Mouse (Mus musculus) gastrocnemius, adult 2 months (tissue): ENCODE data around the gene Fah. TPM values are rescaled to one million over a fixed set of nuclear protein-coding genes. Genes with fewer than 3 reads are reported as not detected.

ENCODE experiments used
- DNase-seq: peaks from one replicate; pipeline ENCODE4 v3.0.0; 2022
- H3K27ac ChIP-seq: fragments of 200-600 bp; 2 replicates; pipeline ENCODE4 v1.8.1; 2022; ENCODE audit warnings: mild to moderate bottlenecking
- H3K4me3 ChIP-seq: fragments of 200-600 bp; 2 replicates; pipeline ENCODE4 v1.8.1; 2022; ENCODE audit warnings: mild to moderate bottlenecking, moderate library complexity
- CTCF ChIP-seq: fragments of 200-600 bp; IDR thresholded peaks from 2 replicates; pipeline ENCODE4 v1.8.1; 2022; ENCODE audit warnings: antibody characterized with exemption, mild to moderate bottlenecking, moderate library complexity
- intact Hi-C: fragments of 180-260 bp; cut with DNase I; formaldehyde crosslinking; loops from one replicate; pipeline ENCODE4 v1.15.1; 2025
- total RNA-seq, 2 experiments: library from RNA; stranded (reverse); gene quantifications; 2 replicates each; pipeline ENCODE4 v1.2.3; 2021

Fah gene
- total RNA-seq, 2 experiments from 2014 or later, result 1.6 to 3.0 TPM

DNA sequence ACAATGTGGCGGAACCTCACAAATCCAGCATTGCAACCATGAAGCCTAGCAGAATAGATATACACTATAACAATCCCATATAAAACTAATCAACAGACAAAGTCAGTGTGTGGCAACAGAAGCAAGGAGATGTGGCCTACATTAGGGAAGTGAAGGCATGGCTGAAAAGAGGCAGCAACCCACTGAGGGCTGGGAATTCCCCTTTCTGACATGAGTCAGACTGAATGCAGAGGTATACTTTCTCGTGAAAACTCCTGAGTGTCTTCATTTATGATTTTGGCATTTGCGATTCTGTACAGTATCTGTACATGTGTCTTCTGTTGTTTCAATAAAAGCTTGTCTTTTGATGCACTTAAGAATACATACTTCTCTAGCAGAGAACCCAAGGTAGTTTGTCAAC is 15.2 kb downstream of the Fah start:
- no peak for TF ChIP-seq CTCF
- Histone ChIP-seq H3K27ac (no peak overlapping the region), H3K4me3 (no peak overlapping the region)
- no peak for DNase-seq
- intact Hi-C loops, result loop anchor here (5.0 kb wide), 1 partner anchor 161 kb away; no protein-coding TSS in a partner anchor

DNA sequence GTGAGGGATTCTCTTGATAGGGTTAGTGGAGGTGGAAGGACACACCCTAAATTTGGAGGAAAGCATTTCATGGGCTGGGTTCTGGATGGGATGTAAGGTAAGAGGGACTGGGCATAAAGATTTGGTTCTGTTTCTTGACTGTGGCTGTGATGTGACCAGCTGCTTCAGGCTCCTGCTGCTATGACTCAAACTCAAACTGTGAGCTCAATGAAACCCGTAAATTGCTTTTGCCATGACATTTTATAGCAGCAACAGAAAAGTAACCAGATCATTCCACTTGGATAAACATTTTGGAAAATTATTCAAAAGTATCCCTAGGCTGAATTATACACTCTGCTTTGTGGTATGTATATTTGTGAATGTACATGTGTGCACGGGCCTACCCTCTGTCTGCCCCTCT is 15.9 kb downstream of the Fah start:
- Histone ChIP-seq H3K27ac (no peak overlapping the region), H3K4me3 (no peak overlapping the region)
- no peak for DNase-seq
- intact Hi-C loops, result loop anchor here (5.0 kb wide), 1 partner anchor 162 kb away; no protein-coding TSS in a partner anchor
- TF ChIP-seq CTCF, result no peak

DNA sequence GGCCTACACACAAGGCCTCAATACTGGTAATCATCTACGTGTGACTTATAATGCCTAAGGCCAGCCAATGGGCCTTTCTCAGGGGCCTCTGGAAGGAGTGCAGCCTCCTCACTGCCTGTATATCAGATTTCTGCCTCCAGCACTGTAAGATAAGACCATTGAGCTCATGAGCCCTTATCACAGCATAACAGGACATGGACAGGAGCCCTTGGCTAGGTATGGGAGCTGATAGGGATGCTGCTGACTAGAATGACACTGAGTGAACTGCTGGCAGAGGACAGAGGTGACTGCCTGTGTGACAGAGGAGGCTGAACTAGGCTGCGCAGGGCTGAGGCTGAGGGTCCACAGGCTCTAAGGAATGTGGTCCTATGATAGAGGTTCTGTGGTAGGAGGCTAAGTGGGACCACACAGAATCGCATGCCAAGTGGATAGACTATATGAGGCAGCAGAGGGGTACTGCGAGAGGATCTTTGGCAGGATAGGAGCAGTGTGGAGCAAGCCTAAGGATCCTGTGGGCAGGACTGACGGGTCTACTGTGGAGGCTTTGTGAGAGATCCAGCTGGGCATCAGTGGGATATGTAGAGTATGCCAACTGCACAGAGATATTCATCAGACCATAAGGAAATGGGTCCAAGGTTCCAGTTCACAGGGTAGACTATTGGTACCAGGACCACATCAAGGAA is 19.3 kb downstream of the Fah start:
- no peak overlapping the region for H3K27ac ChIP-seq
- H3K4me3 ChIP-seq, result no peak overlapping the region
- intact Hi-C loops, result no loop called here
- no peak for DNase-seq
- no peak for TF ChIP-seq CTCF

DNA sequence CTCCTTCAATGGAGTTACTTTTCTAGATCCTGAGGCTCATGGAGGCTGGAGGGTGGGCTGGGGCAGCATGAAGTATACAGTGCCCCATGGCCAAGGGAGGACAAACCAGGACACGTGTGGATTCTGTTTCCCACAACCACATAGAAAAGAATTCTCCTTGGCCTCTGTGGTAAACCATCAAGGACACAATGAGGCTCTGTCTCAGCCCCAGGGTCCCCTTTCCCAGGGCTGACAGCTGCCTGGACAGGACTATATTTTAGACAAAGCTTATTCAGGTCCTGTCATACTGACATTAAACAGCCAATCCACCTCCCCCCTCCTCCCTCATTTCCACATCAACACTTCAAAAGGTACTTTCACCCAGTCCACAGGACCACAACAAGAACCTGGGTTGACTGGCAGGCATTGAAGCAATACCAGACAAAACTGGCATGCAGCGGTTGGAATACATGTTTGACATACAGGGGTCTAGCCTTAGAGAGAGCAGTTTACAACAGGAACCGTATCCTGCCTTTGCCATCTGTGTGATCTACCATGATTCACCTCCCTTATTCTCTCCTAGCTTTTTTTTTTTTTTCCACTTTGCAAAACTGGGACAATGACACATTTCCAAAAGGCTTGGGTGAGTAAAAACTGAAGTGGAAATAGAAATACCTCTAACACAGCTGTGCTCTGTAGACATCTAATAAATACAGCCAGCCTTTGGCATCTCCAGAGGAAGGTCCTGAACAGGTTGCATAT is 20.0 kb downstream of the Fah start:
- no peak for TF ChIP-seq CTCF
- intact Hi-C loops, result no loop called here
- no peak for DNase-seq
- no peak overlapping the region for H3K27ac ChIP-seq
- no peak overlapping the region for H3K4me3 ChIP-seq

DNA sequence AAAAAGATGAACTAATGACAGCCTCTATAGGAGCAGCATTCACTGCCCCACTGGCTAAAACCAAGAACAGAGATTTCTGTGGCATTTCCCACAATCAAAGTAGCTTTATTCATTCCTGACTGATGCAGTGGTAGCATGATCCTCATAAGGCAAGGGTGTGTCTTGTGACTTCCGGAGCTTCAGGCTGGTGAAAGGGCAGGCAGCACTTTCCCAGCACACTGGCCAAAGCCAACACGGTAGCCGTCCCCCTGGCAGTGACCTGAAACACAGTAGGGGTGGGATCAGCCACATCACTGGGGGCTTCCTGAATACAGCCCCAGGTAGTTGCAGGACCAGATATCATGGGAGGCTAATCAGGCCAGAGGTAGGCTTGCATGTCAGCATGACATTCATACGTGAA is 21.4 kb downstream of the Fah start:
- TF ChIP-seq CTCF, result no peak
- Histone ChIP-seq H3K27ac (no peak overlapping the region), H3K4me3 (no peak overlapping the region)
- intact Hi-C loops, result no loop called here
- no peak for DNase-seq

DNA sequence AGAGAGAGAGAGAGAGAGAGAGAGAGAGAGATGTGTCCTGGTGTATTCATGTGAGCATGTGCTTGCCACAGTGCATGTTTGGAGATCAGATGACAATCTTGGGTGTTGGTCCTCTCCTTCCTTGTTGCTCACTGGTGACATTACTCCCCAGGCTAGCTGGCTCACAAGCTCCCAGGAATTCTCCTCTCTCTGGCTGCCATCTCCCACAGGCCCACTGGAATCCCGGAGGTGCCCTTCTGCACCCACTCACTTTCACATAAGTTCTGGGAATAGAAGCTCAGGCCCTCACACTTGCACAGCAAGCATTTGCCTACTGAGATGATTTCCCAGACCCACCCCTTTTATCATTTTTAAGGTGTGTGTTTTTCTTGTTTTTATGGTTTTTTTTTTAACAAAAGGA is 26.8 kb downstream of the Fah start:
- no peak for DNase-seq
- H3K4me3 ChIP-seq, result no peak overlapping the region
- TF ChIP-seq CTCF, result no peak
- H3K27ac ChIP-seq, result no peak overlapping the region
- intact Hi-C loops, result no loop called here

DNA sequence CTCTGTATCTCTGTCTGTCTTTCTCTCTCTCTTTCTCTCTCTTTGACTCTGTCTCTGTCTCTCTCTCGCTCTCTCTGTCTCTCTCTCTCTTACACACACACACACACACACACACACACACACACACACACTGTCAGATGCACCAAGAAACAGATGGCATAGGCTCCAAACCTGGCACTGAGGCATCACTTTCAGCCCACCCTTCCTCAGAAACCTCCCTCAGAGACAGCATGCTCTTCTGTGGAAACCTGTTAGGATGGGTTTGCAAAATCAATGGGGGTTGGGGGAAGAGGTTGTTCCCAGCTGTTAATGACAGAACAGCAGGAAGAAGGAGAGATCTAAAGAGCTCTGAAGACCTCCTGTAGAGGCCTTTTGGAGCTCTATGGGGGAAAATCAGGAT is 27.7 kb downstream of the Fah start:
- no peak for TF ChIP-seq CTCF
- Histone ChIP-seq H3K27ac (no peak overlapping the region), H3K4me3 (no peak overlapping the region)
- intact Hi-C loops, result no loop called here
- DNase-seq, result no peak

DNA sequence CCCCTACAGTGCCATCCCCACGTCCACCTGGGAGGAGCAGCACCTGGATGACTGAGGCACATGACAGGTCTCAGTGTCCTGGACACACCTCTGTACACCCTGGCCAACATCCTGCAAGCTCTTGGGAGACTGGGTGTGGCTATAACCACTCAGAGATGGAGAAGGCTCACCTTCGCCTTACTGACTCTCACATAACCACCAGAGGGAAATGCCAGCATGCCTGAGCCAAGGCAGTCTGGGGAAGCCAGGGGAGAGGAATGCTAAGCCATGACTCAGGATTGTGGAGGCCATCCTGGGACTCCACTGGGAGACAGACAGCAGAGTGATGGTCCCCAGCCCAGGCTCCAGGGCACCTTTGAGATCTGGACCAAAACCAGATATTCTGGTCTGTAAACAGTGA is 29.5 kb downstream of the Fah start:
- intact Hi-C loops, result no loop called here
- no peak for DNase-seq
- no peak for TF ChIP-seq CTCF
- Histone ChIP-seq H3K27ac (no peak overlapping the region), H3K4me3 (no peak overlapping the region)

DNA sequence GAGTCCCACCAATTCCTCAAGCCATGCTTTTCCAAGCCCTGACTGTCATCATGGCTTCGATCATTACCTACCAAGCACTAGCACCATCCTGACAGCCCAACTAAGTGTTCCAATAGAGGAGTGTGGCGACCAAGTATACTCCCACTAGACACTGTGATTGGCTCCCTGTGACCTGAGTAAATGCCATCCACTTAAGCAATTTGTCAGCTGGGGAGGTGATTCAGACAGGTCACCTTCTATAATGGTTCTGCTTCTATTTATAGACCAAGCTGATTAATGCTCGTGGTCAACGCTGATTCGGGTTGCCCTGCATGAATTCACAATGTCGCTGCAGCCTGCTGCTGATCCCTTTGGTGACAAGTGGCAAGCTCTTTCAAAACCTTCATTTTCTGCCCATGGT is 40.3 kb downstream of the Fah start:
- intact Hi-C loops, result no loop called here
- Histone ChIP-seq H3K4me3 (no peak overlapping the region), H3K27ac (no peak overlapping the region)
- DNase-seq, result no peak
- TF ChIP-seq CTCF, result no peak

DNA sequence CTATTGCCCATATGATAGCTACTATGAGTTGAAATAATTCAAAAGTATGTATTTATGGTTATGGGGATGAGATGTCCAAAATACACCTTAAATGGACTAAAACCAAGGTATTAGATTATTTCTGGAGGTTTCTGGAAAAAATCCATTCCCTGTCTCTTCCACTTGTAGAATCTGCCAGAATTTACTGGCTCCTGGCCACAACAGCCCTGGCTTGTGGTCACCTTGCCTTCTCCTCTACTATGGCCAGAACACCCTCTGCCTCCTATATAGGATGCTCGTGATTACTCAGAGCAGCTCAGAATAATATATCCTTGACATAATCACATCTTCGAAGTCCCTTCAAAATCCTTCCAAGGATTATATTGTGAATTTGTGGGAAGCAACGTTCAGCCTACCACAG is 42.3 kb downstream of the Fah start:
- H3K4me3 ChIP-seq, result no peak overlapping the region
- no peak for DNase-seq
- intact Hi-C loops, result no loop called here
- H3K27ac ChIP-seq, result no peak overlapping the region
- TF ChIP-seq CTCF, result no peak

DNA sequence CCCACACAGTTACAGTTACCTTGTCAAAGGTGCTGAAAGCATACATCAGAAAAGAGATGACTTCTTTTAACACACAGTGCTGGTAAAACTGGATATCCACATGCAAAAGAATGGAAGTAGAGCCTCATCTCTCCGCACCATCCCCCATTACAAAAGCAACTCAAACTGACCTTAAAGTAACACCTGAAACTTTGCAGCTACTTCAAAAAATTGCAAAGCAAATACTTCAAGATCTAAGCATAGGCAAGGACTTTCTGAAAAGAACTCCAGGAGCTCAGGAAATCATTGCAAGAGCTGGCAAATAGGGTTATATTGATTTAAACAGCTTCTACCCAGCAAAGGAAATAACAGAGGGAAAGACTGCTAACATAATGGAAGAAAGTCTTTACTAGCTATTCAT is 46.0 kb downstream of the Fah start:
- no peak overlapping the region for H3K27ac ChIP-seq
- intact Hi-C loops, result no loop called here
- no peak for DNase-seq
- no peak for TF ChIP-seq CTCF
- no peak overlapping the region for H3K4me3 ChIP-seq

DNA sequence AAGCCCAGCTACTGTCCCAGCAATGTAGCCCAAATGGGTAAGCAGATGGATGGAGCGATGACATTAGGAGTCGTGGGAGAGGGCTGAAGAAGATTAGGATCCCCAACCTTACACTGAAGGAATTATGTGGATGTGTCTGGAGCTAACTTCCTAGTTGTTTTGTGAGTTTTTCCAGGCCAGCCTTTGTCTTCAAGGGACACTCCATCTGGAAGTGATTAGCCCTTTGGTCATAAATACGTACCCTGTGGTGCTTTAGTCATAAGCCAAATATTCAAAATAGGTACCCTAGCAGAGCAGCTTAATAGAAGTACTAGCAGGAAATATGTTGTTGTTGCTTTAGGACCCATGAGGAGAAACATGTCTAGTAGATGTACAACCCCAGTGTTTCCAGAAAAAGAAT is 49.2 kb downstream of the Fah start:
- Histone ChIP-seq H3K4me3 (no peak overlapping the region), H3K27ac (no peak overlapping the region)
- intact Hi-C loops, result no loop called here
- TF ChIP-seq CTCF, result no peak
- no peak for DNase-seq

DNA sequence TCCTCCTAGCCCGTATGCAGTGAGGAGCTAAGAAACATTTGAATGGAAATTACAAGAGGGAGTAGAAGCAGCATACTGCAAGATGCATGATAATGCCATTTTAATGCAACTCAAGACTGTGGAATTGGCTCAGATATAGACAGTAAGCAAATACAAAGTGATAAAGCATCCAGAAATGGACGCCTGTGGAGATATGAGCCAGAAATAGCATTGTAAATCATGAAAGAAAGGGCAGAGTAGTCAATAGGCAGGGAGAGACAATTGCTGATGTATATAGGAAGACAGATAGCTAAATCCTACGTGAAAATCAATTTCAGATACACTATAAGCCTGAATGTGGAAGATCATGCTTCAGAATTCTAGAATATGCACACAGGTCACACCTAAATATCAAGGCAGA is 51.2 kb downstream of the Fah start:
- DNase-seq, result no peak
- TF ChIP-seq CTCF, result no peak
- no peak overlapping the region for H3K4me3 ChIP-seq
- no peak overlapping the region for H3K27ac ChIP-seq
- intact Hi-C loops, result no loop called here

DNA sequence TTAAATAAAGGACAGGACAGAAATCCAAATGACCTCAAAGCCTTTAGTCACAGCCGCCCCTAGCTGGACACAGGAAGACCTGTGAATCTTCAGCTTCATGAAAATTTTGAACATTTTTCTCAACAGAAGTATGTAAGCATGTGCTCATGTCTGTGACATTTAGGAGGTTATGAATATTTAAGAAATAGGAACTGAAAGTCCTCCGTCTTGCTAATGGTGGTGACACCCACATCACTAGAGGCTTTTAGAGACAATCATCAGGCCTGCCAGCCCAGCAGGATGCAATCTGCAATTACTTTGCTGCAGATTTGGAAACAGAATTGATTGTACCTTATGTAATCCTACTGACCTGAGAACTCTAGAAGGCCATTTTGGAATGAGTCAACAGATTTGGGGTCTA is 55.0 kb downstream of the Fah start:
- intact Hi-C loops, result no loop called here
- no peak for TF ChIP-seq CTCF
- Histone ChIP-seq H3K4me3 (no peak overlapping the region), H3K27ac (no peak overlapping the region)
- no peak for DNase-seq
